Comparison of ENCODE assay signal across 13 mouse cellular contexts in genomic region chr11:5432330-5432729, GRCm38 (mm10). TPM values are rescaled to one million over a fixed set of nuclear protein-coding genes. Genes with fewer than 3 reads are reported as not detected.
A peak's percentile ranks its signal among the peaks of the same experiment; 100 is the strongest.
DNase-seq lines count a peak whose midpoint lies in the region; ATAC-seq and TF ChIP-seq lines count a peak whose summit lies in the region.
"Had no signal": no experiment of that assay in that cellular context is flagged by ENCODE, and none has a peak within 500 bp of the region (broad histone marks: within the 10 kb centered on the region; RNA-seq: fewer than 3 reads in every experiment).

No protein-coding gene starts in this region.

- H3K4me1 ChIP-seq in intestine, postnatal 0 days (replicated peaks; ENCODE audit: control insufficient read depth, insufficient read depth, low read length), result no peaks in the 10 kb centered on the region
- H3K4me1 ChIP-seq in forebrain, embryonic 16.5 days (replicated peaks; ENCODE audit: control insufficient read depth, insufficient read depth, low read length), result peaks cover 2% of the 10 kb centered on the region; the same call in 1 of the 2 replicates

- ATAC-seq in megakaryocyte, adult 5-6 weeks (ENCODE audit: poor library complexity, severe bottlenecking), result peak; percentile 62
- ATAC-seq in intestine, postnatal 0 days, result no peak
- no peak for ATAC-seq in forebrain, embryonic 16.5 days

- DNase-seq in lung, postnatal 25 days (ENCODE audit: low spot score), result peak; percentile 43
- no peak for DNase-seq in lung, postnatal 10 days
- DNase-seq in CD8-positive naive resting alpha-beta T cell, adult 2 months (ENCODE audit: low read depth in 2 of 2, low spot score in 2 of 2), result peak; percentile 58 to 80
- peak; percentile 68 to 71 for DNase-seq in thymus, postnatal 10 days (ENCODE audit: low spot score in 2 of 2)
- DNase-seq in gastrocnemius, postnatal 10 days, result no peak
- DNase-seq: gastrocnemius, postnatal 36 days; layer of hippocampus, adult 9-11 months had no signal

- WGBS in intestine, postnatal 0 days, result 91% methylated on average over 2 of the region's 2 CpGs
- 42% methylated on average over 2 of the region's 2 CpGs for WGBS in forebrain, embryonic 16.5 days

- no peak overlapping the region for H3K9ac ChIP-seq in intestine, postnatal 0 days (ENCODE audit: low read depth, low read length)
- H3K9ac ChIP-seq in forebrain, embryonic 16.5 days (replicated peaks; ENCODE audit: low read depth, low read length), result no peak overlapping the region
- H3K9ac ChIP-seq: hindbrain, embryonic 15.5 days; limb, embryonic 13.5 days had no signal

- H3K9me3 ChIP-seq in intestine, postnatal 0 days (ENCODE audit: control insufficient read depth), result no peaks in the 10 kb centered on the region
- H3K9me3 ChIP-seq in forebrain, embryonic 16.5 days (ENCODE audit: control insufficient read depth, low read length), result no peaks in the 10 kb centered on the region
- H3K9me3 ChIP-seq: hindbrain, embryonic 15.5 days; limb, embryonic 13.5 days had no signal

- TF ChIP-seq CTCF in intestine, postnatal 0 days (IDR thresholded peaks at IDR 0.05; ENCODE audit: low read depth), result no peak

- no peak overlapping the region for H3K4me2 ChIP-seq in intestine, postnatal 0 days (replicated peaks; ENCODE audit: low read depth)
- no peak overlapping the region for H3K4me2 ChIP-seq in forebrain, embryonic 16.5 days (ENCODE audit: low read length)
- H3K4me2 ChIP-seq: hindbrain, embryonic 15.5 days; limb, embryonic 13.5 days had no signal

- H3K4me3 ChIP-seq in intestine, postnatal 0 days (ENCODE audit: low read depth, low read length), result no peak overlapping the region
- no peak overlapping the region for H3K4me3 ChIP-seq in forebrain, embryonic 16.5 days (replicated peaks; ENCODE audit: low read length)
- H3K4me3 ChIP-seq: erythroblast, embryonic 14.5 days; hindbrain, embryonic 15.5 days; limb, embryonic 13.5 days had no signal

- no peaks in the 10 kb centered on the region for H3K36me3 ChIP-seq in intestine, postnatal 0 days (ENCODE audit: control insufficient read depth, insufficient read depth)
- no peaks in the 10 kb centered on the region for H3K36me3 ChIP-seq in forebrain, embryonic 16.5 days (ENCODE audit: control insufficient read depth, insufficient read depth)
- H3K36me3 ChIP-seq: hindbrain, embryonic 15.5 days; limb, embryonic 13.5 days had no signal

- H3K27ac ChIP-seq in intestine, postnatal 0 days (ENCODE audit: low read depth, low read length), result no peak overlapping the region
- no peak overlapping the region for H3K27ac ChIP-seq in forebrain, embryonic 16.5 days (ENCODE audit: low read length)
- H3K27ac ChIP-seq: hindbrain, embryonic 15.5 days; limb, embryonic 13.5 days had no signal

- H3K27me3 ChIP-seq in intestine, postnatal 0 days (replicated peaks; ENCODE audit: control insufficient read depth, insufficient read depth, low read length), result no peaks in the 10 kb centered on the region
- H3K27me3 ChIP-seq in forebrain, embryonic 16.5 days (replicated peaks; ENCODE audit: control insufficient read depth, insufficient read depth, low read length), result no peaks in the 10 kb centered on the region
- H3K27me3 ChIP-seq: hindbrain, embryonic 15.5 days; limb, embryonic 13.5 days had no signal

RNA-seq across cellular contexts. Expression of gene Znrf3, which starts 12.3 kb away (rescaled TPM):
- 0.68 and 2.2 TPM in 2 replicates for total RNA-seq in megakaryocyte, adult 5-6 weeks (2015)
- total RNA-seq in megakaryocyte, adult 5-6 weeks (2017), result 0.57 and 0.70 TPM in 2 replicates
- total RNA-seq in gastrocnemius, postnatal 10 days (2021), result 10 to 100 TPM; 14.6 to 16.3 TPM
- 3.2 and 3.5 TPM in 2 replicates for polyA plus RNA-seq in intestine, postnatal 0 days (2015; fragmentation: Nextera tagmentation; extraction: Ambion mirVana)
- polyA plus RNA-seq in forebrain, embryonic 16.5 days (2015; fragmentation: Nextera tagmentation; extraction: Ambion mirVana), result 6.9 and 7.2 TPM in 2 replicates

Comparison
In these comparisons a context has a peak if more than half of its experiments do, and no peak if none do; other contexts are left out.
1. DNase-seq: peak in lung, postnatal 25 days (single experiment), CD8-positive naive resting alpha-beta T cell, adult 2 months (2 of 2) and thymus, postnatal 10 days (2 of 2); none in lung, postnatal 10 days (single experiment) and gastrocnemius, postnatal 10 days (single experiment).
2. RNA of gene Znrf3, which starts 12.3 kb away (total RNA-seq): 14.6 to 16.3 TPM in gastrocnemius, postnatal 10 days; 0.57 to 2.2 TPM in megakaryocyte, adult 5-6 weeks; every median in the first group is over 4 times any median in the second.